Mouse (Mus musculus) MEL (cell line): Measurements from ENCODE around the gene Cpsf2. TPM values are rescaled to one million over a fixed set of nuclear protein-coding genes. Genes with fewer than 3 reads are reported as not detected.
A peak's percentile ranks its signal among the peaks of the same experiment; 100 is the strongest.

ENCODE experiments used
- DNase-seq: peaks from one replicate; pipeline ENCODE4 v3.0.0; 2011; ENCODE audit warnings: low read depth, low spot score
- H3K27ac ChIP-seq: 2 replicates; pipeline ENCODE4 v1.5.1; 2012; ENCODE audit warnings: low read depth, mild to moderate bottlenecking, control low read depth, low read length, moderate library complexity; ENCODE audit not compliant: control insufficient read depth
- H3K27me3 ChIP-seq, 2 experiments: fragments of 150-350 bp in 1 of 2; sonication (generic) in 1 of 2; 2 replicates each; pipeline ENCODE4 v1.6.1; 2012; ENCODE audit warnings: low read length in 2 of 2, mild to moderate bottlenecking in 2 of 2, improper control_type of control experiment in 1 of 2, moderate library complexity in 1 of 2; ENCODE audit not compliant: insufficient read depth in 2 of 2, control insufficient read depth in 1 of 2
- H3K36me3 ChIP-seq, 2 experiments: 2 replicates each; pipeline ENCODE4 v1.6.1; 2012 to 2014; ENCODE audit warnings: low read length in 2 of 2, improper control_type of control experiment in 1 of 2, inconsistent platforms in 1 of 2, mild to moderate bottlenecking in 1 of 2; ENCODE audit not compliant: insufficient read depth in 2 of 2, control insufficient read depth in 1 of 2
- H3K4me1 ChIP-seq, 2 experiments: fragments of 150-350 bp in 1 of 2; sonication (generic) in 1 of 2; 2 replicates each; pipeline ENCODE4 v1.6.1; 2012; ENCODE audit warnings: low read length in 2 of 2, improper control_type of control experiment in 1 of 2, mild to moderate bottlenecking in 1 of 2; ENCODE audit not compliant: insufficient read depth in 2 of 2, control insufficient read depth in 1 of 2
- H3K4me3 ChIP-seq, 2 experiments: fragments of 150-350 bp in 1 of 2; sonication (generic) in 1 of 2; 2 replicates each; pipeline ENCODE4 v1.5.1; 2012; ENCODE audit warnings: low read depth in 2 of 2, low read length in 2 of 2, mild to moderate bottlenecking in 2 of 2, moderate library complexity in 2 of 2, control low read depth in 1 of 2, improper control_type of control experiment in 1 of 2; ENCODE audit not compliant: control insufficient read depth in 1 of 2, insufficient read depth in 1 of 2
- H3K79me2 ChIP-seq: 2 replicates; pipeline ENCODE4 v1.6.1; 2012; ENCODE audit warnings: mild to moderate bottlenecking, low read length, moderate library complexity; ENCODE audit not compliant: control insufficient read depth, poor library complexity, insufficient read depth
- H3K9ac ChIP-seq: 2 replicates; pipeline ENCODE4 v1.6.1; 2012; ENCODE audit warnings: low read depth, mild to moderate bottlenecking, control low read depth, low read length, moderate library complexity; ENCODE audit not compliant: control insufficient read depth, poor library complexity, severe bottlenecking
- H3K9me3 ChIP-seq: fragments of 150-350 bp; sonication (generic); replicated peaks from 2 replicates; pipeline ENCODE4 v1.6.1; 2012; ENCODE audit warnings: mild to moderate bottlenecking, low read length, improper control_type of control experiment, moderate library complexity; ENCODE audit not compliant: insufficient read depth
- BHLHE40 ChIP-seq: IDR thresholded peaks from 2 replicates; pipeline ENCODE4 v1.6.1; 2012; ENCODE audit warnings: low read depth, mild to moderate bottlenecking, inconsistent platforms, low read length, improper control_type of control experiment, borderline replicate concordance
- CHD1 ChIP-seq: IDR thresholded peaks from 2 replicates; pipeline ENCODE4 v1.6.1; 2012; ENCODE audit warnings: low read depth, mild to moderate bottlenecking, inconsistent platforms, low read length, improper control_type of control experiment
- CTCF ChIP-seq, 3 experiments: IDR thresholded peaks in 2 of 3; conservative IDR thresholded peaks in 1 of 3; 2 replicates each; pipeline ENCODE4 v1.5.1; 2011 to 2012; ENCODE audit warnings: low read length in 3 of 3, low read depth in 2 of 3, mild to moderate bottlenecking in 2 of 3, improper control_type of control experiment in 1 of 3, inconsistent platforms in 1 of 3, mixed read lengths in 1 of 3, moderate library complexity in 1 of 3; ENCODE audit not compliant: control insufficient read depth in 1 of 3, insufficient read depth in 1 of 3, poor library complexity in 1 of 3, severe bottlenecking in 1 of 3
- E2F4 ChIP-seq: IDR thresholded peaks from 2 replicates; pipeline ENCODE4 v1.6.1; 2011; ENCODE audit warnings: low read depth, low read length, improper control_type of control experiment, borderline replicate concordance
- ETS1 ChIP-seq: IDR thresholded peaks from 2 replicates; pipeline ENCODE4 v1.6.1; 2012; ENCODE audit warnings: low read depth, mild to moderate bottlenecking, inconsistent platforms, low read length, improper control_type of control experiment, moderate library complexity
- GABPA ChIP-seq: IDR thresholded peaks from 2 replicates; pipeline ENCODE4 v1.6.1; 2012; ENCODE audit warnings: low read depth, mild to moderate bottlenecking, inconsistent platforms, low read length, improper control_type of control experiment, moderate library complexity
- GATA1 ChIP-seq: IDR thresholded peaks from 2 replicates; pipeline ENCODE4 v1.6.1; 2011; ENCODE audit warnings: low read depth, low read length, improper control_type of control experiment
- HCFC1 ChIP-seq: IDR thresholded peaks from 2 replicates; pipeline ENCODE4 v1.6.1; 2012; ENCODE audit warnings: low read depth, mild to moderate bottlenecking, inconsistent platforms, low read length, improper control_type of control experiment, moderate library complexity
- KAT2A ChIP-seq: conservative IDR thresholded peaks from 2 replicates; pipeline ENCODE4 v1.6.1; 2012; ENCODE audit warnings: low read depth, low read length, improper control_type of control experiment, inconsistent platforms
- MAX ChIP-seq: IDR thresholded peaks from 2 replicates; pipeline ENCODE4 v1.6.1; 2011; ENCODE audit warnings: low read length, improper control_type of control experiment
- MAZ ChIP-seq: IDR thresholded peaks from 2 replicates; pipeline ENCODE4 v1.6.1; 2012; ENCODE audit warnings: low read depth, mild to moderate bottlenecking, inconsistent platforms, low read length, improper control_type of control experiment
- MXI1 ChIP-seq: IDR thresholded peaks from 2 replicates; pipeline ENCODE4 v1.6.1; 2011; ENCODE audit warnings: mild to moderate bottlenecking, low read depth, low read length, improper control_type of control experiment
- MYB ChIP-seq: IDR thresholded peaks from 2 replicates; pipeline ENCODE4 v1.6.1; 2011; ENCODE audit warnings: mild to moderate bottlenecking, low read depth, low read length, improper control_type of control experiment
- NELFE ChIP-seq: IDR thresholded peaks from 2 replicates; pipeline ENCODE4 v1.6.1; 2011; ENCODE audit warnings: low read depth, low read length, improper control_type of control experiment
- NRF1 ChIP-seq: IDR thresholded peaks from 2 replicates; pipeline ENCODE4 v1.6.1; 2014; ENCODE audit warnings: low read depth, mild to moderate bottlenecking, inconsistent platforms, low read length, improper control_type of control experiment, moderate library complexity; ENCODE audit not compliant: poor library complexity, insufficient read depth, severe bottlenecking
- POLR2A ChIP-seq, 2 experiments: IDR thresholded peaks; 2 replicates each; pipeline ENCODE4 v1.6.1; 2011 to 2012; ENCODE audit warnings: low read length in 2 of 2, mild to moderate bottlenecking in 2 of 2, control low read depth in 1 of 2, improper control_type of control experiment in 1 of 2, low read depth in 1 of 2, moderate library complexity in 1 of 2; ENCODE audit not compliant: control insufficient read depth in 1 of 2, insufficient read depth in 1 of 2, poor library complexity in 1 of 2
- POLR2AphosphoS5 ChIP-seq: IDR thresholded peaks from 2 replicates; pipeline ENCODE4 v1.6.1; 2012; ENCODE audit warnings: low read depth, borderline replicate concordance, mild to moderate bottlenecking, inconsistent platforms, low read length, moderate library complexity, mixed read lengths
- RAD21 ChIP-seq: IDR thresholded peaks from 2 replicates; pipeline ENCODE4 v1.6.1; 2011; ENCODE audit warnings: mild to moderate bottlenecking, low read depth, low read length, improper control_type of control experiment
- RCOR1 ChIP-seq: IDR thresholded peaks from 2 replicates; pipeline ENCODE4 v1.6.1; 2012; ENCODE audit warnings: low read depth, mild to moderate bottlenecking, inconsistent platforms, low read length, improper control_type of control experiment
- SIN3A ChIP-seq: IDR thresholded peaks from 2 replicates; pipeline ENCODE4 v1.6.1; 2012; ENCODE audit warnings: low read length, improper control_type of control experiment, inconsistent platforms
- SMC3 ChIP-seq: IDR thresholded peaks from 2 replicates; pipeline ENCODE4 v1.6.1; 2011; ENCODE audit warnings: low read depth, low read length, improper control_type of control experiment
- TBP ChIP-seq: IDR thresholded peaks from 2 replicates; pipeline ENCODE4 v1.8.0; 2011; ENCODE audit warnings: low read depth, low read length, improper control_type of control experiment
- TCF12 ChIP-seq: IDR thresholded peaks from 2 replicates; pipeline ENCODE4 v1.6.1; 2014; ENCODE audit warnings: low read depth, mild to moderate bottlenecking, inconsistent platforms, low read length, improper control_type of control experiment, moderate library complexity
- USF1 ChIP-seq: IDR thresholded peaks from 2 replicates; pipeline ENCODE4 v1.6.1; 2014; ENCODE audit warnings: low read depth, mild to moderate bottlenecking, inconsistent platforms, low read length, improper control_type of control experiment, moderate library complexity
- USF2 ChIP-seq, 2 experiments: IDR thresholded peaks; 2 replicates each; pipeline ENCODE4 v1.6.1; 2011 to 2012; ENCODE audit warnings: improper control_type of control experiment in 2 of 2, low read length in 2 of 2, borderline replicate concordance in 1 of 2, inconsistent platforms in 1 of 2, low read depth in 1 of 2, mild to moderate bottlenecking in 1 of 2; ENCODE audit not compliant: insufficient read depth in 1 of 2
- ZC3H11A ChIP-seq: IDR thresholded peaks from 2 replicates; pipeline ENCODE4 v1.6.1; 2012; ENCODE audit warnings: low read depth, mild to moderate bottlenecking, inconsistent platforms, low read length, improper control_type of control experiment
- ZKSCAN1 ChIP-seq: IDR thresholded peaks from 2 replicates; pipeline ENCODE4 v1.6.1; 2012; ENCODE audit warnings: low read depth, mild to moderate bottlenecking, inconsistent platforms, low read length, improper control_type of control experiment, moderate library complexity
- polyA plus RNA-seq, 2 experiments: library from polyadenylated mRNA; stranded (reverse) in 1 of 2; unstranded in 1 of 2; fragments of >175 nt in 1 of 2; fragments of >200 nt in 1 of 2; gene quantifications; 2 replicates each; pipeline versions ENCODE4 v1.2.1 to v1.2.4; 2012; ENCODE audit warnings: low replicate concordance in 2 of 2, low read depth in 1 of 2; ENCODE audit not compliant: insufficient read length in 2 of 2, insufficient read depth in 1 of 2, missing spikeins in 1 of 2
- total RNA-seq: library from RNA; depleted of rRNA; stranded (reverse); fragments of 300-350 nt; gene quantifications from 2 replicates; pipeline ENCODE4 v1.2.3, GENCODE M21; 2012; rRNA removed

The Cpsf2 gene
- total RNA-seq (56.9 and 62.9 TPM in 2 replicates), polyA plus RNA-seq (100 to 1,000 TPM in 1 of 2 experiments, 10 to 100 TPM in 1; 52.1 to 109 TPM)

DNA sequence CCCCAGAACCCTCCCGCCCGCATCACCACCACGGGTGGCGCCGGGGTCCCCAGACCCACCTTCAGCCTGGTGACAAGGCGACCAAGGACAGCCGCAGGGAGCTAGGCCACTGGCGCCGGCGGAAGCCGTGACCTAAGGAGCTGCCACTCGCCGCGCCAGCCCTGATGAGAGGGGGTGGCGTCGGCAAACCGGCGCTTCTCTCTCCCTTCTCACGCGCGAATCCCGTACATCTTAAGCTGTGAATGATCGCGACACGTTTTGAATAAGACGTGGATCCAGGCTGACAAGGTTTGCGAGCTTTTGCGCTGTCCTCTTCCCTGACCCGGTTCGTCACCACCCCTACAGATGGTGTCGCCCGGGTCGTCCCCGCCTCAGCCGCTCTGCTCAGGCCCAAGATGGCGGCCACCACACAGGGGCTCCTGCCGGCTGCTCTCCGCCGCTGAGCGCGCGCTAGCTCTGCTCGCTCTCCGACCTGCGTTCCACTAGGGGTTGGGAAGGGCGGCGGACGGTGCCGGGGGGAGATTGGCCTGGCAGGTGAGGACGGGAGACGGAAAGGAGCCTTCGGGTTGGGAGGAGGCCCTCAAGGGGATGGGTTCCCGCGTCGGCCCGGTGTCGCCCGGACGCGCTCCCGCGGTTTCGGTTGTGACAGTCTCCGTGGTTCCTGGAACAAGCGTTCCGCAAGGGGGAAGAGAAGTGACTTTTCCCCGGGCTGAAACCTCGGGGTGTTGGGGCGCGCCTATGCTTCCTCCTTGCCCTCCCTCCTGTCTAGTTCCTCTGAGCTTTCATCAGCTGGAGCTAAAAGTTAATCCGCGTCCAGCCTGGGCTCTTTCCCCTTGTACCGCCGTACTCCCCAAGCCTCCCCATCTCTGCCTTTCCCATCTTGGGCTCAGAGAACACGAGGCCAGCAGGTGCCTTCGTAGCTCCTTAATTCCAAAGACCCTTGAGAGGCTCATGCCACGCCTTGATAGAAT, at the start of gene Cpsf2:
TSS of gene Cpsf2 (plus strand) at position 388 of the 971 bp plus-strand sequence.
- peak; percentile 89 for DNase-seq
- peaks cover 61% of the 10 kb centered on the region for H3K79me2 ChIP-seq
- peak within 1 kb of the TSS; percentile 96 for H3K9ac ChIP-seq
- TF ChIP-seq SIN3A (peak; percentile 76; the same call in 1 of the 2 replicates), GABPA (no peak), NELFE (peak; percentile 69), TBP (peak; percentile 87), MYB (no peak), E2F4 (0 out of 2 replicates have a peak, but pooled peaks have one; percentile 62), POLR2A (IDR thresholded peaks at IDR 0.05; ENCODE audit: control insufficient read depth in 1 of 2, insufficient read depth in 1 of 2, low read depth in 1 of 2, low read length in 2 of 2, poor library complexity in 1 of 2) (peak; percentile 78 to 93; a peak in 3 of 4 replicates), RAD21 (no peak), HCFC1 (peak; percentile 87), ETS1 (0 out of 2 replicates have a peak, but pooled peaks have one; percentile 8), MAZ (no peak), NRF1 (0 out of 2 replicates have a peak, but pooled peaks have one; percentile 30), POLR2AphosphoS5 (0 out of 2 replicates have a peak, but pooled peaks have one; percentile 48), RCOR1 (no peak), CHD1 (peak; percentile 99), MXI1 (0 out of 2 replicates have a peak, but pooled peaks have one; percentile 25)
- TF ChIP-seq, all 39 proteins: peak for 11
- Histone ChIP-seq H3K4me1 (peaks cover 10 to 36% of the 10 kb centered on the region in 2 experiments), H3K36me3 (peaks cover 0 to 53% of the 10 kb centered on the region in 2 experiments; a peak in 2 of 4 replicates), H3K9me3 (no peaks in the 10 kb centered on the region), H3K4me3 (peak within 1 kb of the TSS; percentile 79 to 92), H3K27me3 (no peaks in the 10 kb centered on the region), H3K27ac (peak within 1 kb of the TSS; percentile 100)

DNA sequence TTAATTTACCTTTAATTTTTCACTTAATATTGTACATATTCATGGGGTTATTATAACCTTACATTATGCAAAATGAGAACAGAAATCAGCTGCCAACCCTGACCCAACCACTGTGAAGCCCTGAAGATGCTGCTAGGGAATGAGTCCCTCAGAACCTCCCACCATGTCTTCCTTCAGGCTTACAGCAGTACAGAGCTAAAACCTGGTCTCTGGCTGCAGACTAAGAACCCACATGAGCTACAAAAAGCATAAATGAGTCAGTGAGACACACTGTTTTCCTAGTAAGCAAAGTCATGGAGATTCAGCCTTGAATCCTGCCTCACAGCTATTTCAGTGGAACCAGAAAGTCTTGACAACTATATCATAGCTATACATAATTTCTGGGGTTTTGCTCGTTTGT, 47.4 kb upstream of the Cpsf2 start:
- H3K36me3 ChIP-seq: peaks cover 0 to 25% of the 10 kb centered on the region in 2 experiments; a peak in 2 of 4 replicates
- H3K4me3 ChIP-seq: no peak overlapping the region
- no peak for DNase-seq
- H3K9ac ChIP-seq: no peak overlapping the region
- H3K27ac ChIP-seq: no peak overlapping the region
- H3K79me2 ChIP-seq: no peaks in the 10 kb centered on the region
- H3K9me3 ChIP-seq: no peaks in the 10 kb centered on the region
- no peaks in the 10 kb centered on the region for H3K27me3 ChIP-seq
- no peaks in the 10 kb centered on the region for H3K4me1 ChIP-seq
- TF ChIP-seq BHLHE40: no peak
- no peak for TF ChIP-seq ZKSCAN1
- TF ChIP-seq USF2 (IDR thresholded peaks at IDR 0.05; ENCODE audit: borderline replicate concordance in 1 of 2, insufficient read depth in 1 of 2, low read depth in 1 of 2, low read length in 2 of 2): no peak
- TF ChIP-seq SMC3: no peak
- no peak for TF ChIP-seq GATA1
- no peak for TF ChIP-seq CTCF (IDR thresholded peaks at IDR 0.05 in 2 of 3, conservative IDR thresholded peaks at IDR 0.05 in 1 of 3; ENCODE audit: control insufficient read depth in 1 of 3, insufficient read depth in 1 of 3, low read depth in 2 of 3, low read length in 3 of 3, poor library complexity in 1 of 3, severe bottlenecking in 1 of 3)
- no peak for TF ChIP-seq ETS1
- TF ChIP-seq MAX: no peak
- TF ChIP-seq SIN3A: no peak
- TF ChIP-seq USF1: no peak
- TF ChIP-seq KAT2A: no peak
- TF ChIP-seq NRF1: no peak
- TF ChIP-seq POLR2AphosphoS5: no peak
- TF ChIP-seq ZC3H11A: no peak
- no peak for TF ChIP-seq TCF12
- no peak for TF ChIP-seq MAZ
